Mouse (Mus musculus): Measurements from ENCODE around the gene Asap2.

DNA sequence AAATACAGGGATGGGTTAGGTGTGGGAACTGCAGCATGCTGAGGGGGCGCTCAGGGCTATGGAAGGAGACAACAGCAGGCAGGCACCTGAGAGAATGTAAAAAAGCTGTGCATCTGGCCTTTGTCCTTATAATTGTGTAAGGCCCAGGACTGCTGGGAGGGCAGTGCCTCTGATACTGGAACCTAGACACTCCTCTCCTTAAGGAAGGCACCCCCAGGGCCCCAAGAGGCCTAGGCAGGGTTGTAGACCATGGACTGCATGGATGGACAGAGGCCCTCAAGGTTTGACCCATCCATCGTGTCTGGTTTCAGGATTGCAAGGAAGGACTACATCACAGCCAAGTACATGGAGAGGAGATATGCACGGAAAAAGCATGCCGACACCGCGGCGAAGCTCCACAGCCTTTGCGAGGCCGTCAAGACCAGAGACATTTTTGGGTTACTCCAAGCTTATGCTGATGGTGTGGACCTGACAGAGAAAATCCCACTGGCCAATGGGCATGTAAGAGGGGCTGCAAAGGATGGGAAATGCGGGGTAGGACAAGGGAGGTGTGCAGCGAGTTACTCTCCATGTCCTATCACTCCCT, 254.2 kb downstream of the Asap2 start:
- no peak for TF ChIP-seq CTCF (IDR thresholded peaks at IDR 0.05; ENCODE audit: borderline replicate concordance, control insufficient read depth, extremely low read depth, insufficient read depth, low read length, poor library complexity)
- TF ChIP-seq POLR2A (IDR thresholded peaks at IDR 0.05; ENCODE audit: control insufficient read depth, extremely low read depth, insufficient read depth, low read length, poor library complexity) = no peak

Data from thymus, adult 2 months (tissue).